Mouse (Mus musculus) right cerebral cortex, postnatal 10 days (tissue): ENCODE results near the gene Syt1.

Source experiments
- DNase-seq, 2 experiments: peaks; one replicate each; pipeline ENCODE4 v3.0.0; 2021; ENCODE audit warnings: low spot score in 2 of 2

Syt1 gene

GRCm38 (mm10) chr10:108885769-108886168, 125.0 kb downstream of the Syt1 start:
- no peak for DNase-seq

- DNase-seq = no peak
Measured at GRCm38 (mm10) chr10:108884520-108884919, 126.3 kb downstream of the Syt1 start.

GRCm38 (mm10) chr10:108880372-108880771, 130.4 kb downstream of the Syt1 start:
- no peak for DNase-seq

GRCm38 (mm10) chr10:108875730-108876129, 135.1 kb downstream of the Syt1 start:
- DNase-seq = no peak

- DNase-seq = no peak
Measured at GRCm38 (mm10) chr10:108874687-108875086, 136.1 kb downstream of the Syt1 start.

GRCm38 (mm10) chr10:108872359-108872758, 138.4 kb downstream of the Syt1 start:
- no peak for DNase-seq

- no peak for DNase-seq
Measured at GRCm38 (mm10) chr10:108870586-108870985, 140.2 kb downstream of the Syt1 start.

GRCm38 (mm10) chr10:108868136-108868535, 142.6 kb downstream of the Syt1 start:
- no peak for DNase-seq

- DNase-seq = peak in 1 of 2 experiments; percentile 36
Measured at GRCm38 (mm10) chr10:108867202-108867601, 143.6 kb downstream of the Syt1 start.

- DNase-seq = no peak
Measured at GRCm38 (mm10) chr10:108865586-108865985, 145.2 kb downstream of the Syt1 start.

- DNase-seq = no peak
Measured at GRCm38 (mm10) chr10:108855986-108856385, 154.8 kb downstream of the Syt1 start.

GRCm38 (mm10) chr10:108852757-108853156, 158.0 kb downstream of the Syt1 start:
- no peak for DNase-seq

- no peak for DNase-seq
Measured at GRCm38 (mm10) chr10:108837434-108837833, 173.3 kb downstream of the Syt1 start.

- no peak for DNase-seq
Measured at GRCm38 (mm10) chr10:108832248-108832647, 178.5 kb downstream of the Syt1 start.

GRCm38 (mm10) chr10:108831801-108832200, 179.0 kb downstream of the Syt1 start:
- DNase-seq = no peak

- DNase-seq = no peak
Measured at GRCm38 (mm10) chr10:108822273-108822672, 188.5 kb downstream of the Syt1 start.

- no peak for DNase-seq
Measured at GRCm38 (mm10) chr10:108815339-108815738, 195.4 kb downstream of the Syt1 start.

GRCm38 (mm10) chr10:108804380-108804779, 206.4 kb downstream of the Syt1 start:
- no peak for DNase-seq

GRCm38 (mm10) chr10:108800776-108801175, 210.0 kb downstream of the Syt1 start:
- DNase-seq = no peak

GRCm38 (mm10) chr10:108798826-108799225, 212.0 kb downstream of the Syt1 start:
- no peak for DNase-seq

- DNase-seq = peak in 1 of 2 experiments; percentile 22
Measured at GRCm38 (mm10) chr10:108782817-108783216, 228.0 kb downstream of the Syt1 start.

GRCm38 (mm10) chr10:108780614-108781013, 230.2 kb downstream of the Syt1 start:
- no peak for DNase-seq

GRCm38 (mm10) chr10:108776735-108777134, 234.0 kb downstream of the Syt1 start:
- no peak for DNase-seq

- DNase-seq = no peak
Measured at GRCm38 (mm10) chr10:108771081-108771480, 239.7 kb downstream of the Syt1 start.

- DNase-seq = no peak
Measured at GRCm38 (mm10) chr10:108765564-108765963, 245.2 kb downstream of the Syt1 start.
